ENCODE assay signal across 21 mouse cellular contexts in genomic region chr3:94832701-94833100, GRCm38 (mm10). TPM values are rescaled to one million over a fixed set of nuclear protein-coding genes. Genes with fewer than 3 reads are reported as not detected.
DNase-seq lines count a peak whose midpoint lies in the region; ATAC-seq lines count a peak whose summit lies in the region.
"Had no signal": no experiment of that assay in that cellular context is flagged by ENCODE, and none has a peak within 500 bp of the region (broad histone marks: within the 10 kb centered on the region; RNA-seq: fewer than 3 reads in every experiment).

No protein-coding gene starts in this region.

- peak overlapping the region; percentile 28; the same call in 1 of the 2 replicates for H3K4me3 ChIP-seq in heart, embryonic 10.5 days
- no peak overlapping the region for H3K4me3 ChIP-seq in lung, embryonic 16.5 days (ENCODE audit: low read length)
- peak overlapping the region; percentile 1 for H3K4me3 ChIP-seq in liver, embryonic 12.5 days
- H3K4me3 ChIP-seq: hindbrain, embryonic 15.5 days; intestine, embryonic 15.5 days; layer of hippocampus, adult 2 months; limb, embryonic 15.5 days; neural tube, embryonic 15.5 days had no signal

- H3K36me3 ChIP-seq in heart, embryonic 10.5 days = no peaks in the 10 kb centered on the region
- no peaks in the 10 kb centered on the region for H3K36me3 ChIP-seq in lung, embryonic 16.5 days (ENCODE audit: control insufficient read depth, insufficient read depth, low read length)
- H3K36me3 ChIP-seq in liver, embryonic 12.5 days = no peaks in the 10 kb centered on the region
- H3K36me3 ChIP-seq: hindbrain, embryonic 15.5 days; intestine, embryonic 15.5 days; limb, embryonic 15.5 days; neural tube, embryonic 15.5 days had no signal

- intact Hi-C loops in heart, postnatal 10 days (cut with DNase I) = no loop called here

- H3K9ac ChIP-seq in lung, embryonic 16.5 days (ENCODE audit: low read length) = no peak overlapping the region
- 0 out of 2 replicates have a peak overlapping the region, but pooled peaks have one; percentile 3 for H3K9ac ChIP-seq in liver, embryonic 12.5 days
- H3K9ac ChIP-seq: hindbrain, embryonic 15.5 days; intestine, embryonic 15.5 days; limb, embryonic 15.5 days; neural tube, embryonic 15.5 days had no signal

- H3K4me2 ChIP-seq in lung, embryonic 16.5 days (ENCODE audit: low read depth, low read length) = peak overlapping the region; percentile 29
- H3K4me2 ChIP-seq in liver, embryonic 12.5 days = peak overlapping the region; percentile 58
- H3K4me2 ChIP-seq: hindbrain, embryonic 15.5 days; limb, embryonic 15.5 days; neural tube, embryonic 15.5 days had no signal

- no peak for DNase-seq in heart, embryonic 10.5 days (ENCODE audit: low spot score)
- no peak for DNase-seq in heart, postnatal 10 days
- DNase-seq in lung, postnatal 14 days = no peak
- DNase-seq in thymus, postnatal 4 days = no peak
- no peak for DNase-seq in cerebellum, postnatal 25 days
- DNase-seq: adrenal gland, adult 8-10 months; cerebellum, adult 9-11 months; lung, postnatal 36 days; thymus, postnatal 25 days had no signal

- H3K27ac ChIP-seq in heart, embryonic 10.5 days = no peak overlapping the region
- no peak overlapping the region for H3K27ac ChIP-seq in lung, embryonic 16.5 days (ENCODE audit: low read length)
- no peak overlapping the region for H3K27ac ChIP-seq in liver, embryonic 12.5 days
- H3K27ac ChIP-seq: hindbrain, embryonic 15.5 days; intestine, embryonic 15.5 days; layer of hippocampus, adult 2 months; limb, embryonic 15.5 days; neural tube, embryonic 15.5 days had no signal

- H3K9me3 ChIP-seq in heart, embryonic 10.5 days = no peaks in the 10 kb centered on the region
- H3K9me3 ChIP-seq in lung, embryonic 16.5 days (ENCODE audit: control insufficient read depth, low read length) = no peaks in the 10 kb centered on the region
- H3K9me3 ChIP-seq in liver, embryonic 12.5 days (replicated peaks) = no peaks in the 10 kb centered on the region
- H3K9me3 ChIP-seq: hindbrain, embryonic 15.5 days; intestine, embryonic 15.5 days; limb, embryonic 15.5 days; neural tube, embryonic 15.5 days had no signal

- peaks cover 15% of the 10 kb centered on the region; the same call in 1 of the 2 replicates for H3K4me1 ChIP-seq in heart, embryonic 10.5 days
- peaks cover 6% of the 10 kb centered on the region; the same call in 1 of the 2 replicates for H3K4me1 ChIP-seq in lung, embryonic 16.5 days (replicated peaks; ENCODE audit: control insufficient read depth, insufficient read depth, low read length)
- peaks cover 15% of the 10 kb centered on the region for H3K4me1 ChIP-seq in liver, embryonic 12.5 days
- H3K4me1 ChIP-seq: intestine, embryonic 15.5 days; limb, embryonic 15.5 days had no signal

- 67% methylated on average over 5 of the region's 5 CpGs for WGBS in heart, embryonic 10.5 days
- 45% methylated on average over 5 of the region's 5 CpGs for WGBS in lung, embryonic 16.5 days
- WGBS in liver, embryonic 12.5 days (ENCODE audit: insufficient replicate concordance) = 61% methylated on average over 5 of the region's 5 CpGs

- ATAC-seq in lung, embryonic 16.5 days (ENCODE audit: low read depth) = no peak
- no peak for ATAC-seq in liver, embryonic 12.5 days
- ATAC-seq in erythroblast, adult 5-6 weeks (replicated peaks; ENCODE audit: low FRiP score, poor library complexity, severe bottlenecking) = no peak
- ATAC-seq: CD4-positive, CD25-positive, alpha-beta regulatory T cell, adult 4 months; forebrain, embryonic 16.5 days; intestine, embryonic 15.5 days; midbrain, embryonic 16.5 days; Patski had no signal

- no peaks in the 10 kb centered on the region for H3K27me3 ChIP-seq in heart, embryonic 10.5 days (ENCODE audit: insufficient read depth, poor library complexity, severe bottlenecking)
- no peaks in the 10 kb centered on the region for H3K27me3 ChIP-seq in lung, embryonic 16.5 days (ENCODE audit: control insufficient read depth, insufficient read depth, low read depth, low read length)
- no peaks in the 10 kb centered on the region for H3K27me3 ChIP-seq in liver, embryonic 12.5 days (replicated peaks)
- H3K27me3 ChIP-seq: hindbrain, embryonic 15.5 days; intestine, embryonic 15.5 days; limb, embryonic 15.5 days; neural tube, embryonic 15.5 days; Patski had no signal

RNA-seq across cellular contexts. Expression of gene Pogz, which starts 4.7 kb away (rescaled TPM):
- polyA plus RNA-seq in heart, embryonic 10.5 days (2016; fragmentation: Nextera tagmentation; extraction: Ambion mirVana) = 11.8 and 13.2 TPM in 2 replicates
- total RNA-seq in heart, postnatal 10 days (2021) = 10 to 100 TPM; 27.5 to 29.2 TPM
- polyA plus RNA-seq in lung, embryonic 16.5 days (2015; fragmentation: Nextera tagmentation; extraction: Ambion mirVana) = 14.6 and 16.9 TPM in 2 replicates
- 5.2 and 5.3 TPM in 2 replicates for polyA plus RNA-seq in liver, embryonic 12.5 days (2016; fragmentation: Nextera tagmentation; extraction: Ambion mirVana)
- total RNA-seq in erythroblast, adult 5-6 weeks (2015; ENCODE audit: low replicate concordance) = 13.6 and 25.0 TPM in 2 replicates
- total RNA-seq in erythroblast, adult 5-6 weeks (2017; ENCODE audit: low replicate concordance) = 9.7 and 10.0 TPM in 2 replicates

RNA-seq across cellular contexts. Expression of gene Cgn, which starts 46.4 kb away (rescaled TPM):
- polyA plus RNA-seq in heart, embryonic 10.5 days (2016; fragmentation: Nextera tagmentation; extraction: Ambion mirVana) = 3.4 and 8.0 TPM in 2 replicates
- total RNA-seq in heart, postnatal 10 days (2021) = under 1 TPM; 0.52 to 0.69 TPM
- polyA plus RNA-seq in lung, embryonic 16.5 days (2015; fragmentation: Nextera tagmentation; extraction: Ambion mirVana) = 33.6 and 37.7 TPM in 2 replicates
- polyA plus RNA-seq in liver, embryonic 12.5 days (2016; fragmentation: Nextera tagmentation; extraction: Ambion mirVana) = 8.7 and 9.2 TPM in 2 replicates
- not detected in 2 replicates for total RNA-seq in erythroblast, adult 5-6 weeks (2015; ENCODE audit: low replicate concordance)
- not detected in 2 replicates for total RNA-seq in erythroblast, adult 5-6 weeks (2017; ENCODE audit: low replicate concordance)

RNA-seq across cellular contexts. Expression of gene Psmb4, which starts 54.1 kb away (rescaled TPM):
- 305 and 348 TPM in 2 replicates for polyA plus RNA-seq in heart, embryonic 10.5 days (2016; fragmentation: Nextera tagmentation; extraction: Ambion mirVana)
- 100 to 1,000 TPM; 282 to 285 TPM for total RNA-seq in heart, postnatal 10 days (2021)
- polyA plus RNA-seq in lung, embryonic 16.5 days (2015; fragmentation: Nextera tagmentation; extraction: Ambion mirVana) = 306 and 339 TPM in 2 replicates
- 207 and 214 TPM in 2 replicates for polyA plus RNA-seq in liver, embryonic 12.5 days (2016; fragmentation: Nextera tagmentation; extraction: Ambion mirVana)
- total RNA-seq in erythroblast, adult 5-6 weeks (2015; ENCODE audit: low replicate concordance) = 108 and 126 TPM in 2 replicates
- total RNA-seq in erythroblast, adult 5-6 weeks (2017; ENCODE audit: low replicate concordance) = 40.0 and 52.2 TPM in 2 replicates
